In the genomic region with DNA sequence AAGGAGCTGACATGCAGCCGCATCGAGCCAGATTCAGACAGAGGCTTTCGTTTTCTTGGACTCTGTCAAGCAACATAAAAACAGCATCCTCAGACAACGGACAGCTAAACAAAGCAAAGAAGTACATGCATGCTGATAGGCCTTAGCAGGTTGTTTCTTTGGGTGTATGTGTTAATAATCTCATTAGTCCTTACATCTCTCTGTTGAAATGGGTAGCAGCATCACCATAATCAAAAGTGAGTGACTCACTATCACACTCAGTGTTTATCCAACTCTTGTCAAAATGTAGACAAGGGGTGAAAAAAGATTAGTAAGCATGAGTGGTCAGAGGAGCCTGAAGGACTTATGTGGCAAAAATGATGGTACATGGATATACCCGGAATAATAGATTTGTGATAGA, we compare ENCODE assay signal across 15 mouse cellular contexts.
"Had no signal": no experiment of that assay in that cellular context is flagged by ENCODE, and none has a peak within 500 bp of the region (broad histone marks: within the 10 kb centered on the region; RNA-seq: fewer than 3 reads in every experiment).

No protein-coding gene starts in this region.

- H3K9ac ChIP-seq: kidney, embryonic 15.5 days; liver, embryonic 13.5 days; neural tube, embryonic 12.5 days; neural tube, embryonic 15.5 days had no signal

- DNase-seq: kidney, adult 8-10 months; kidney, postnatal 10 days; kidney, postnatal 36 days; layer of hippocampus, postnatal 36 days; liver, embryonic 13.5 days; lung, adult 2 months; lung, postnatal 14 days; lung, postnatal 4 days; thymus, adult 18-20 months; thymus, postnatal 36 days had no signal

- H3K27me3 ChIP-seq: kidney, embryonic 15.5 days; liver, embryonic 13.5 days; neural tube, embryonic 12.5 days; neural tube, embryonic 15.5 days had no signal

- H3K4me1 ChIP-seq: kidney, embryonic 15.5 days; liver, embryonic 13.5 days; neural tube, embryonic 12.5 days; neural tube, embryonic 15.5 days had no signal

- H3K36me3 ChIP-seq: kidney, embryonic 15.5 days; liver, embryonic 13.5 days; neural tube, embryonic 12.5 days; neural tube, embryonic 15.5 days had no signal

- H3K4me3 ChIP-seq: kidney, embryonic 15.5 days; left cerebral cortex, adult 2 months; liver, embryonic 13.5 days; neural tube, embryonic 12.5 days; neural tube, embryonic 15.5 days had no signal

- H3K4me2 ChIP-seq: kidney, embryonic 15.5 days; liver, embryonic 13.5 days; midbrain, embryonic 11.5 days; neural tube, embryonic 12.5 days; neural tube, embryonic 15.5 days had no signal

- H3K27ac ChIP-seq: kidney, embryonic 15.5 days; left cerebral cortex, adult 2 months; liver, embryonic 13.5 days; neural tube, embryonic 12.5 days; neural tube, embryonic 15.5 days had no signal

- H3K9me3 ChIP-seq: kidney, embryonic 15.5 days; liver, embryonic 13.5 days; neural tube, embryonic 12.5 days; neural tube, embryonic 15.5 days had no signal
